Mouse (Mus musculus) MEL (cell line): ENCODE measurements at regions not wholly inside any gene's neighbourhood (a gene's known extent, or its start where the extent isn't known, plus 50 kb on each side); places are given as distances from the start of the nearest gene placed in this dataset.

Experiments
- DNase-seq: peaks from one replicate; pipeline ENCODE4 v3.0.0; 2011; ENCODE audit warnings: low read depth, low spot score
- H3K27ac ChIP-seq: 2 replicates; pipeline ENCODE4 v1.5.1; 2012; ENCODE audit warnings: low read depth, mild to moderate bottlenecking, control low read depth, low read length, moderate library complexity; ENCODE audit not compliant: control insufficient read depth
- H3K27me3 ChIP-seq, 2 experiments: fragments of 150-350 bp in 1 of 2; sonication (generic) in 1 of 2; 2 replicates each; pipeline ENCODE4 v1.6.1; 2012; ENCODE audit warnings: low read length in 2 of 2, mild to moderate bottlenecking in 2 of 2, improper control_type of control experiment in 1 of 2, moderate library complexity in 1 of 2; ENCODE audit not compliant: insufficient read depth in 2 of 2, control insufficient read depth in 1 of 2
- H3K36me3 ChIP-seq, 2 experiments: 2 replicates each; pipeline ENCODE4 v1.6.1; 2012 to 2014; ENCODE audit warnings: low read length in 2 of 2, improper control_type of control experiment in 1 of 2, inconsistent platforms in 1 of 2, mild to moderate bottlenecking in 1 of 2; ENCODE audit not compliant: insufficient read depth in 2 of 2, control insufficient read depth in 1 of 2
- H3K4me1 ChIP-seq, 2 experiments: fragments of 150-350 bp in 1 of 2; sonication (generic) in 1 of 2; 2 replicates each; pipeline ENCODE4 v1.6.1; 2012; ENCODE audit warnings: low read length in 2 of 2, improper control_type of control experiment in 1 of 2, mild to moderate bottlenecking in 1 of 2; ENCODE audit not compliant: insufficient read depth in 2 of 2, control insufficient read depth in 1 of 2
- H3K4me3 ChIP-seq, 2 experiments: fragments of 150-350 bp in 1 of 2; sonication (generic) in 1 of 2; 2 replicates each; pipeline ENCODE4 v1.5.1; 2012; ENCODE audit warnings: low read depth in 2 of 2, low read length in 2 of 2, mild to moderate bottlenecking in 2 of 2, moderate library complexity in 2 of 2, control low read depth in 1 of 2, improper control_type of control experiment in 1 of 2; ENCODE audit not compliant: control insufficient read depth in 1 of 2, insufficient read depth in 1 of 2
- H3K79me2 ChIP-seq: 2 replicates; pipeline ENCODE4 v1.6.1; 2012; ENCODE audit warnings: mild to moderate bottlenecking, low read length, moderate library complexity; ENCODE audit not compliant: control insufficient read depth, poor library complexity, insufficient read depth
- H3K9ac ChIP-seq: 2 replicates; pipeline ENCODE4 v1.6.1; 2012; ENCODE audit warnings: low read depth, mild to moderate bottlenecking, control low read depth, low read length, moderate library complexity; ENCODE audit not compliant: control insufficient read depth, poor library complexity, severe bottlenecking
- H3K9me3 ChIP-seq: fragments of 150-350 bp; sonication (generic); replicated peaks from 2 replicates; pipeline ENCODE4 v1.6.1; 2012; ENCODE audit warnings: mild to moderate bottlenecking, low read length, improper control_type of control experiment, moderate library complexity; ENCODE audit not compliant: insufficient read depth
- CHD1 ChIP-seq: IDR thresholded peaks from 2 replicates; pipeline ENCODE4 v1.6.1; 2012; ENCODE audit warnings: low read depth, mild to moderate bottlenecking, inconsistent platforms, low read length, improper control_type of control experiment
- CHD2 ChIP-seq: IDR thresholded peaks from 2 replicates; pipeline ENCODE4 v1.6.1; 2011; ENCODE audit warnings: low read length, improper control_type of control experiment
- CTCF ChIP-seq, 3 experiments: IDR thresholded peaks in 2 of 3; conservative IDR thresholded peaks in 1 of 3; 2 replicates each; pipeline ENCODE4 v1.5.1; 2011 to 2012; ENCODE audit warnings: low read length in 3 of 3, low read depth in 2 of 3, mild to moderate bottlenecking in 2 of 3, improper control_type of control experiment in 1 of 3, inconsistent platforms in 1 of 3, mixed read lengths in 1 of 3, moderate library complexity in 1 of 3; ENCODE audit not compliant: control insufficient read depth in 1 of 3, insufficient read depth in 1 of 3, poor library complexity in 1 of 3, severe bottlenecking in 1 of 3
- E2F4 ChIP-seq: IDR thresholded peaks from 2 replicates; pipeline ENCODE4 v1.6.1; 2011; ENCODE audit warnings: low read depth, low read length, improper control_type of control experiment, borderline replicate concordance
- ELF1 ChIP-seq: IDR thresholded peaks from 2 replicates; pipeline ENCODE4 v1.6.1; 2014; ENCODE audit warnings: low read depth, mild to moderate bottlenecking, inconsistent platforms, low read length, improper control_type of control experiment, moderate library complexity
- GABPA ChIP-seq: IDR thresholded peaks from 2 replicates; pipeline ENCODE4 v1.6.1; 2012; ENCODE audit warnings: low read depth, mild to moderate bottlenecking, inconsistent platforms, low read length, improper control_type of control experiment, moderate library complexity
- HCFC1 ChIP-seq: IDR thresholded peaks from 2 replicates; pipeline ENCODE4 v1.6.1; 2012; ENCODE audit warnings: low read depth, mild to moderate bottlenecking, inconsistent platforms, low read length, improper control_type of control experiment, moderate library complexity
- JUND ChIP-seq: IDR thresholded peaks from 2 replicates; pipeline ENCODE4 v1.6.1; 2011; ENCODE audit warnings: low read depth, mild to moderate bottlenecking, improper control_type of control experiment, low read length
- KAT2A ChIP-seq: conservative IDR thresholded peaks from 2 replicates; pipeline ENCODE4 v1.6.1; 2012; ENCODE audit warnings: low read depth, low read length, improper control_type of control experiment, inconsistent platforms
- MAFK ChIP-seq: IDR thresholded peaks from 2 replicates; pipeline ENCODE4 v1.6.1; 2011; ENCODE audit warnings: low read depth, mild to moderate bottlenecking, low read length, improper control_type of control experiment, borderline replicate concordance
- MEF2A ChIP-seq: IDR thresholded peaks from 2 replicates; pipeline ENCODE4 v1.6.1; 2014; ENCODE audit warnings: low read depth, mild to moderate bottlenecking, inconsistent platforms, low read length, improper control_type of control experiment; ENCODE audit not compliant: poor library complexity, insufficient replicate concordance, severe bottlenecking; ENCODE audit errors: extremely low read depth
- MYB ChIP-seq: IDR thresholded peaks from 2 replicates; pipeline ENCODE4 v1.6.1; 2011; ENCODE audit warnings: mild to moderate bottlenecking, low read depth, low read length, improper control_type of control experiment
- POLR2AphosphoS2 ChIP-seq: IDR thresholded peaks from 2 replicates; pipeline ENCODE4 v1.6.1; 2011; ENCODE audit warnings: low read length, improper control_type of control experiment
- RAD21 ChIP-seq: IDR thresholded peaks from 2 replicates; pipeline ENCODE4 v1.6.1; 2011; ENCODE audit warnings: mild to moderate bottlenecking, low read depth, low read length, improper control_type of control experiment
- TBP ChIP-seq: IDR thresholded peaks from 2 replicates; pipeline ENCODE4 v1.8.0; 2011; ENCODE audit warnings: low read depth, low read length, improper control_type of control experiment
- TCF12 ChIP-seq: IDR thresholded peaks from 2 replicates; pipeline ENCODE4 v1.6.1; 2014; ENCODE audit warnings: low read depth, mild to moderate bottlenecking, inconsistent platforms, low read length, improper control_type of control experiment, moderate library complexity
- USF1 ChIP-seq: IDR thresholded peaks from 2 replicates; pipeline ENCODE4 v1.6.1; 2014; ENCODE audit warnings: low read depth, mild to moderate bottlenecking, inconsistent platforms, low read length, improper control_type of control experiment, moderate library complexity
- ZC3H11A ChIP-seq: IDR thresholded peaks from 2 replicates; pipeline ENCODE4 v1.6.1; 2012; ENCODE audit warnings: low read depth, mild to moderate bottlenecking, inconsistent platforms, low read length, improper control_type of control experiment

- Histone ChIP-seq H3K27me3 (no peaks in the 10 kb centered on the region), H3K4me3 (no peak overlapping the region), H3K9me3 (no peaks in the 10 kb centered on the region), H3K79me2 (no peaks in the 10 kb centered on the region), H3K4me1 (no peaks in the 10 kb centered on the region), H3K27ac (no peak overlapping the region), H3K9ac (no peak overlapping the region), H3K36me3 (no peaks in the 10 kb centered on the region)
- no peak for TF ChIP-seq MAFK
- TF ChIP-seq JUND: no peak
- TF ChIP-seq MEF2A: no peak
- TF ChIP-seq RAD21: no peak
- TF ChIP-seq USF1: no peak
- TF ChIP-seq ELF1: no peak
- no peak for TF ChIP-seq CTCF (IDR thresholded peaks at IDR 0.05 in 2 of 3, conservative IDR thresholded peaks at IDR 0.05 in 1 of 3; ENCODE audit: control insufficient read depth in 1 of 3, insufficient read depth in 1 of 3, low read depth in 2 of 3, low read length in 3 of 3, poor library complexity in 1 of 3, severe bottlenecking in 1 of 3)
- TF ChIP-seq TBP: no peak
- TF ChIP-seq MYB: no peak
- no peak for TF ChIP-seq CHD2
- no peak for TF ChIP-seq HCFC1
- TF ChIP-seq ZC3H11A: no peak
- no peak for TF ChIP-seq KAT2A
- TF ChIP-seq TCF12: no peak
- TF ChIP-seq GABPA: no peak
- no peak for DNase-seq
These were observed 391.2 kb upstream of the Tyrp1 start for GRCm38 (mm10) chr4:80442711-80443110.

DNA sequence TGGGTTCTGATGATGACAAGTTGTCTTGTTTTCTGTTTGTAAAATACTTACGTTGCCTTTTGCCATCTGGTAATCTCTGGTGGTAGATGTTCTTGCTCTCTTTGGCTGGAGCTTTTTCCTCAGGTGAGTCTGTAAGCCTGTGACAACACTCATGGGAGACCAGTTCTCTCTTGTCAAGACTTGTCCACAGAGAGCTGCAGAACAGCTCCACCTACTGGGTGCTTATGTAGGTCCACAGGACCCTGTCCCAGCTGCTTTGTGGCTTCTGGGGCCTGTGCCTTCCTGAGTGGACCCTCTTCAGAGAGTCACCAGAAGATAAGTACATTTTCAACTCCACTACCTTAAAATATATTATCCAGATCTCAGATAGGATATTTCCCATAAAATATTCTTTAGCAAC, 370.3 kb upstream of the Tyrp1 start:
- no peaks in the 10 kb centered on the region for H3K27me3 ChIP-seq
- TF ChIP-seq POLR2AphosphoS2 (no peak), E2F4 (no peak), CHD1 (no peak), CTCF (IDR thresholded peaks at IDR 0.05 in 2 of 3, conservative IDR thresholded peaks at IDR 0.05 in 1 of 3; ENCODE audit: control insufficient read depth in 1 of 3, insufficient read depth in 1 of 3, low read depth in 2 of 3, low read length in 3 of 3, poor library complexity in 1 of 3, severe bottlenecking in 1 of 3) (peak in 1 of 3 experiments; percentile 22; a peak in 1 of 6 replicates)
- DNase-seq: peak; percentile 5
- H3K36me3 ChIP-seq: no peaks in the 10 kb centered on the region
- no peak overlapping the region for H3K4me3 ChIP-seq
- H3K4me1 ChIP-seq: no peaks in the 10 kb centered on the region
- H3K27ac ChIP-seq: no peak overlapping the region
- no peaks in the 10 kb centered on the region for H3K79me2 ChIP-seq
- H3K9me3 ChIP-seq: no peaks in the 10 kb centered on the region
- H3K9ac ChIP-seq: no peak overlapping the region
